ENCODE assay signal across 8 mouse cellular contexts in the genomic region with DNA sequence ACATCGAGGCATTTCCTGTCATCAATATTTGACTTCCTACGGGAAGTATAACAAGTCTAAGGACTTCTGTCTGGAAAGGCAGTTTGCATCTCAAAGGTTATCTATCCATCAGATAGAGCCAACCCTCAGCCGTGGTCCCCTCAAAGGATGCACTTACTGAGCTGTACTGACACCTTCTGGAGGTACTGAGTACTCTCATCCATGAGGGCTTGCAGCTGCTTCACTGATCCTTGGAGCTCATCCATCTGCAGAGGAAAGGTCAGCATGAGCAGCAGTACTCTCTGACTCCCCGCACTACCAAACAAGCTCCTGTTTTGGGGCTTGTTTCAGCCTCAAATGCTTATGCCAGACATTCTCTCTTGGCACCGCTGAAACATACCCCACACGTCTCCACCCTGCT. TPM values are rescaled to one million over a fixed set of nuclear protein-coding genes. Genes with fewer than 3 reads are reported as not detected.
DNase-seq lines count a peak whose midpoint lies in the region; ATAC-seq and TF ChIP-seq lines count a peak whose summit lies in the region.

No protein-coding gene starts in this region.

- no peaks in the 10 kb centered on the region for H3K27me3 ChIP-seq in forebrain, embryonic 12.5 days
- H3K27me3 ChIP-seq in forebrain, embryonic 16.5 days (replicated peaks; ENCODE audit: control insufficient read depth, insufficient read depth, low read length) = no peaks in the 10 kb centered on the region
- H3K27me3 ChIP-seq in liver, embryonic 14.5 days (ENCODE audit: control insufficient read depth, insufficient read depth, low read length) = no peaks in the 10 kb centered on the region
- H3K27me3 ChIP-seq in liver, embryonic 11.5 days (replicated peaks; ENCODE audit: control insufficient read depth, insufficient read depth, low read length) = no peaks in the 10 kb centered on the region

- H3K9ac ChIP-seq in forebrain, embryonic 12.5 days = 0 out of 2 replicates have a peak overlapping the region, but pooled peaks have one; percentile 42
- H3K9ac ChIP-seq in forebrain, embryonic 16.5 days (replicated peaks; ENCODE audit: low read depth, low read length) = no peak overlapping the region
- H3K9ac ChIP-seq in liver, embryonic 14.5 days (replicated peaks) = no peak overlapping the region
- H3K9ac ChIP-seq in liver, embryonic 11.5 days (ENCODE audit: low read depth, low read length) = no peak overlapping the region

- WGBS in forebrain, embryonic 12.5 days = 76% methylated on average over 6 of the region's 6 CpGs
- WGBS in forebrain, embryonic 16.5 days = 72% methylated on average over 6 of the region's 6 CpGs
- 66% methylated on average over 6 of the region's 6 CpGs for WGBS in liver, embryonic 14.5 days (ENCODE audit: insufficient replicate concordance)
- WGBS in liver, embryonic 11.5 days = 72% methylated on average over 6 of the region's 6 CpGs
- WGBS in bone marrow, adult 2 months = 72% methylated on average over 6 of the region's 6 CpGs

- peaks cover 56% of the 10 kb centered on the region for H3K36me3 ChIP-seq in forebrain, embryonic 12.5 days (replicated peaks)
- H3K36me3 ChIP-seq in forebrain, embryonic 16.5 days (ENCODE audit: control insufficient read depth, insufficient read depth) = no peaks in the 10 kb centered on the region
- H3K36me3 ChIP-seq in liver, embryonic 14.5 days (replicated peaks; ENCODE audit: control insufficient read depth, insufficient read depth, low read depth) = peaks cover 80% of the 10 kb centered on the region
- H3K36me3 ChIP-seq in liver, embryonic 11.5 days (ENCODE audit: control insufficient read depth, insufficient read depth, low read length) = peaks cover 31% of the 10 kb centered on the region

- H3K4me2 ChIP-seq in forebrain, embryonic 12.5 days = no peak overlapping the region
- no peak overlapping the region for H3K4me2 ChIP-seq in forebrain, embryonic 16.5 days (ENCODE audit: low read length)
- H3K4me2 ChIP-seq in liver, embryonic 14.5 days (ENCODE audit: low read depth) = no peak overlapping the region
- H3K4me2 ChIP-seq in liver, embryonic 11.5 days = no peak overlapping the region

- DNase-seq in liver, embryonic 14.5 days (ENCODE audit: low read depth in 3 of 3, low spot score in 3 of 3) = no peak
- no peak for DNase-seq in liver, embryonic 11.5 days (ENCODE audit: low spot score)
- DNase-seq in kidney, postnatal 14 days = peak; percentile 77
- DNase-seq in right cerebral cortex, postnatal 10 days (ENCODE audit: low spot score in 2 of 2) = peak; percentile 72 to 76
- no peak for DNase-seq in spleen, adult 18-20 months

- TF ChIP-seq CTCF in liver, embryonic 14.5 days (IDR thresholded peaks at IDR 0.05; ENCODE audit: low read depth) = peak; percentile 69
- peak; percentile 43 for TF ChIP-seq CTCF in bone marrow, adult 2 months (IDR thresholded peaks at IDR 0.05; ENCODE audit: control insufficient read depth, insufficient read depth, low read length)

- no peaks in the 10 kb centered on the region for H3K9me3 ChIP-seq in forebrain, embryonic 12.5 days
- H3K9me3 ChIP-seq in forebrain, embryonic 16.5 days (ENCODE audit: control insufficient read depth, low read length) = no peaks in the 10 kb centered on the region
- H3K9me3 ChIP-seq in liver, embryonic 14.5 days (ENCODE audit: control insufficient read depth, low read length) = no peaks in the 10 kb centered on the region
- H3K9me3 ChIP-seq in liver, embryonic 11.5 days (ENCODE audit: control insufficient read depth, low read length) = no peaks in the 10 kb centered on the region

- no peak for TF ChIP-seq EP300 in liver, embryonic 14.5 days (IDR thresholded peaks at IDR 0.05; ENCODE audit: low read depth)

- H3K4me1 ChIP-seq in forebrain, embryonic 12.5 days = no peaks in the 10 kb centered on the region
- no peaks in the 10 kb centered on the region for H3K4me1 ChIP-seq in forebrain, embryonic 16.5 days (replicated peaks; ENCODE audit: control insufficient read depth, insufficient read depth, low read length)
- H3K4me1 ChIP-seq in liver, embryonic 14.5 days (replicated peaks; ENCODE audit: control insufficient read depth in 2 of 2, insufficient read depth in 2 of 2, low read length in 1 of 2) = peaks cover 2 to 5% of the 10 kb centered on the region in 2 experiments
- no peaks in the 10 kb centered on the region for H3K4me1 ChIP-seq in liver, embryonic 11.5 days (replicated peaks; ENCODE audit: control insufficient read depth, insufficient read depth, low read length)
- H3K4me1 ChIP-seq in bone marrow, adult 2 months (ENCODE audit: control insufficient read depth, insufficient read depth, low read length) = no peaks in the 10 kb centered on the region

- H3K27ac ChIP-seq in forebrain, embryonic 12.5 days = no peak overlapping the region
- no peak overlapping the region for H3K27ac ChIP-seq in forebrain, embryonic 16.5 days (ENCODE audit: low read length)
- H3K27ac ChIP-seq in liver, embryonic 14.5 days = no peak overlapping the region
- no peak overlapping the region for H3K27ac ChIP-seq in liver, embryonic 11.5 days (ENCODE audit: low read depth, low read length)
- H3K27ac ChIP-seq in bone marrow, adult 2 months (ENCODE audit: control insufficient read depth, insufficient read depth, low read depth, low read length, poor library complexity) = no peak overlapping the region

- ATAC-seq in forebrain, embryonic 12.5 days (ENCODE audit: low FRiP score) = no peak
- no peak for ATAC-seq in forebrain, embryonic 16.5 days
- no peak for ATAC-seq in liver, embryonic 14.5 days (ENCODE audit: insufficient read depth)
- no peak for ATAC-seq in liver, embryonic 11.5 days (replicated peaks; ENCODE audit: low FRiP score)

- no peak overlapping the region for H3K4me3 ChIP-seq in forebrain, embryonic 12.5 days (replicated peaks)
- no peak overlapping the region for H3K4me3 ChIP-seq in forebrain, embryonic 16.5 days (replicated peaks; ENCODE audit: low read length)
- H3K4me3 ChIP-seq in liver, embryonic 14.5 days (ENCODE audit: insufficient read depth in 1 of 2, low read depth in 2 of 2, low read length in 2 of 2) = no peak overlapping the region
- no peak overlapping the region for H3K4me3 ChIP-seq in liver, embryonic 11.5 days (ENCODE audit: low read depth, low read length)
- no peak overlapping the region for H3K4me3 ChIP-seq in bone marrow, adult 2 months (replicated peaks; ENCODE audit: control insufficient read depth, low read depth, low read length)

- no peak for TF ChIP-seq POLR2A in bone marrow, adult 2 months (IDR thresholded peaks at IDR 0.05; ENCODE audit: borderline replicate concordance, control insufficient read depth, low read depth, low read length)

RNA-seq across cellular contexts. Expression of gene Ndrg3, which starts 4.7 kb away (rescaled TPM):
- 50.5 and 54.0 TPM in 2 replicates for polyA plus RNA-seq in forebrain, embryonic 12.5 days (2016; fragmentation: Nextera tagmentation; extraction: Ambion mirVana)
- 150 and 152 TPM in 2 replicates for polyA plus RNA-seq in forebrain, embryonic 16.5 days (2015; fragmentation: Nextera tagmentation; extraction: Ambion mirVana)
- polyA plus RNA-seq in liver, embryonic 14.5 days (2012; rRNA removed) = 30.3 and 31.7 TPM in 2 replicates
- polyA plus RNA-seq in liver, embryonic 14.5 days (2014; fragmentation: Nextera tagmentation; extraction: Ambion mirVana) = 29.2 and 34.8 TPM in 2 replicates
- polyA plus RNA-seq in liver, embryonic 11.5 days (2014; fragmentation: Nextera tagmentation; extraction: Ambion mirVana) = 58.9 and 68.3 TPM in 2 replicates
- 11.3 and 17.1 TPM in 2 replicates for polyA plus RNA-seq in bone marrow, adult 2 months (2011; ENCODE audit: insufficient read depth, insufficient read length, low replicate concordance, missing spikeins)

RNA-seq across cellular contexts. Expression of gene Dsn1, which starts 10.4 kb away (rescaled TPM):
- 53.4 and 53.7 TPM in 2 replicates for polyA plus RNA-seq in forebrain, embryonic 12.5 days (2016; fragmentation: Nextera tagmentation; extraction: Ambion mirVana)
- polyA plus RNA-seq in forebrain, embryonic 16.5 days (2015; fragmentation: Nextera tagmentation; extraction: Ambion mirVana) = 20.3 and 22.8 TPM in 2 replicates
- polyA plus RNA-seq in liver, embryonic 14.5 days (2012; rRNA removed) = 11.2 and 19.2 TPM in 2 replicates
- 30.2 and 30.6 TPM in 2 replicates for polyA plus RNA-seq in liver, embryonic 14.5 days (2014; fragmentation: Nextera tagmentation; extraction: Ambion mirVana)
- polyA plus RNA-seq in liver, embryonic 11.5 days (2014; fragmentation: Nextera tagmentation; extraction: Ambion mirVana) = 45.0 and 45.7 TPM in 2 replicates
- 13.9 and 17.2 TPM in 2 replicates for polyA plus RNA-seq in bone marrow, adult 2 months (2011; ENCODE audit: insufficient read depth, insufficient read length, low replicate concordance, missing spikeins)

Comparison
In these comparisons a context has a peak if more than half of its experiments do, and no peak if none do; other contexts are left out.
1. DNase-seq: peak in kidney, postnatal 14 days (single experiment) and right cerebral cortex, postnatal 10 days (2 of 2); none in liver, embryonic 14.5 days (0 of 3), liver, embryonic 11.5 days (single experiment) and spleen, adult 18-20 months (0 of 2).